Mouse (Mus musculus) embryonic facial prominence, embryonic 13.5 days (tissue): ENCODE results near the gene Dock6. TPM values are rescaled to one million over a fixed set of nuclear protein-coding genes. Genes with fewer than 3 reads are reported as not detected.
"Not testable (repeated sequence)": the region's sequence is repeated elsewhere in the genome, so short reads cannot be mapped to it uniquely, and the experiment has no call there.

Source experiments
- ATAC-seq: fragments of 200-750 bp; cut with Nextera tagmentation; 2 replicates; pipeline ENCODE4 v1.8.0; 2017; ENCODE audit warnings: low read depth; ENCODE audit not compliant: insufficient number of reproducible peaks, insufficient read depth, low FRiP score, low TSS enrichment
- H3K27ac ChIP-seq: fragments of 300-500 bp; sonication (generic); 2 replicates; pipeline ENCODE4 v1.5.1; 2015; ENCODE audit warnings: moderate library complexity, mild to moderate bottlenecking, inconsistent platforms
- H3K27me3 ChIP-seq: fragments of 300-500 bp; sonication (generic); 2 replicates; pipeline ENCODE4 v1.6.1; 2015; ENCODE audit warnings: mild to moderate bottlenecking, inconsistent platforms
- H3K36me3 ChIP-seq: fragments of 300-500 bp; sonication (generic); 2 replicates; pipeline ENCODE4 v1.6.1; 2015; ENCODE audit warnings: mild to moderate bottlenecking, inconsistent platforms
- H3K4me1 ChIP-seq: fragments of 300-500 bp; sonication (generic); 2 replicates; pipeline ENCODE4 v1.6.1; 2015; ENCODE audit warnings: inconsistent platforms
- H3K4me2 ChIP-seq: fragments of 300-500 bp; sonication (generic); 2 replicates; pipeline ENCODE4 v1.6.1; 2015; ENCODE audit warnings: moderate library complexity, mild to moderate bottlenecking, inconsistent platforms
- H3K4me3 ChIP-seq: fragments of 300-500 bp; sonication (generic); 2 replicates; pipeline ENCODE4 v1.5.1; 2015; ENCODE audit warnings: mild to moderate bottlenecking, inconsistent platforms
- H3K9ac ChIP-seq: fragments of 300-500 bp; sonication (generic); 2 replicates; pipeline ENCODE4 v1.6.1; 2015; ENCODE audit warnings: mild to moderate bottlenecking, inconsistent platforms
- H3K9me3 ChIP-seq: fragments of 300-500 bp; sonication (generic); 2 replicates; pipeline ENCODE4 v1.6.1; 2016; ENCODE audit warnings: inconsistent platforms
- WGBS: fragments of 180-500 bp; shearing (Covaris S2); methylation state at CpG from one replicate; pipeline ENCODE4 v1.1.7; 2015; ENCODE audit warnings: mixed read lengths; 5-methylcytosine and 5-hydroxymethylcytosine counted together
- polyA plus RNA-seq: library from polyadenylated mRNA; unstranded; fragments of >200 nt; fragmentation: Nextera tagmentation; extraction: Ambion mirVana; gene quantifications from 2 replicates; pipeline ENCODE4 v1.2.1, GENCODE M21; 2015

Dock6 gene
- polyA plus RNA-seq, 1 experiment from 2014 or later, result 29.2 TPM

DNA sequence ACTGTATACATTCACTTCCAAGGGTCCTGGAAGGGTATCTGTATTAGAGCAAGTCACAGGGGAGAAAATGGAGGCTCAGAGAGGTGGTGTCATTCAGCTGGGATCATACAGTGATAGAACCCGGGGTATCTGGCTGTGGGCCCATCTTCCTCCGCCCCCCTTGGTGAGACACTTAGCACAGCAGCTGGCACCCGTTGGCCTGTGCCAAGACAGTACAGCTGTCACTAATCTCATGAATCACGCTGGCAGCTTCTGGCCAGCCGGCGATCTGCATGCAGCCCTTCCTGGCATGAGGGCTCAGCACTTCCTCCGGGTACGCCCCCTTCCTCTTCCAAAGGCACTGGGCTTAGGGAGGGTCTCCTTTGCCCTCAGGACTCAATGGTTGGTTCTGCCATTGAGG is 59.8 kb downstream of the Dock6 start:
- Histone ChIP-seq H3K9ac (peak overlapping the region; percentile 44; the same call in 1 of the 2 replicates), H3K4me1 (peaks cover 56% of the 10 kb centered on the region), H3K36me3 (peaks cover 82% of the 10 kb centered on the region), H3K4me2 (peak overlapping the region; percentile 36), H3K27me3 (no peaks in the 10 kb centered on the region), H3K27ac (no peak overlapping the region), H3K9me3 (no peaks in the 10 kb centered on the region), H3K4me3 (no peak overlapping the region)
- 56% methylated on average over 8 of the region's 8 CpGs for WGBS
- no peak for ATAC-seq

DNA sequence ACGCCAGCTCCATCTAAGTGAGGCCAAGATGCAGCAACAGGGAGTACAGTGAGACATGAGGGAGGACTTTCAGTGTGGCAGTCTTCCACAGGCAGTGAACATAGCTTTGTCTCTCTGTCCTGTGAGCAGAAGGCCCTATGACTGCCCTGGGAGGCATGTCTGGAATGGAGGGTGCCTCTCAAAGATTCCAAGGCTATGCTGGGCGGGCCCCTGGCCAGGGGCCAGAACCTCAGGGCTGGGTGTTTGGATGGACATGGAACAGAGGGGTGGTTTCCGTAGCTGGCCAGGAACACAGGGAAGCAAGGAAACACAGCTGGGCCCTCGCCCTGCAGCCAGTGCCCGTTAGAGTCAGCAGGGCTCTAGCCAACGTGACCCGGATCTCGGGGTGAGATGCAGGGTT is 60.6 kb downstream of the Dock6 start:
- Histone ChIP-seq H3K9me3 (no peaks in the 10 kb centered on the region), H3K4me1 (peaks cover 55% of the 10 kb centered on the region), H3K36me3 (peaks cover 87% of the 10 kb centered on the region), H3K4me3 (no peak overlapping the region), H3K9ac (no peak overlapping the region), H3K27me3 (no peaks in the 10 kb centered on the region), H3K4me2 (0 out of 2 replicates have a peak overlapping the region, but pooled peaks have one; percentile 7), H3K27ac (no peak overlapping the region)
- no peak for ATAC-seq
- WGBS, result 85% methylated on average over 8 of the region's 8 CpGs

DNA sequence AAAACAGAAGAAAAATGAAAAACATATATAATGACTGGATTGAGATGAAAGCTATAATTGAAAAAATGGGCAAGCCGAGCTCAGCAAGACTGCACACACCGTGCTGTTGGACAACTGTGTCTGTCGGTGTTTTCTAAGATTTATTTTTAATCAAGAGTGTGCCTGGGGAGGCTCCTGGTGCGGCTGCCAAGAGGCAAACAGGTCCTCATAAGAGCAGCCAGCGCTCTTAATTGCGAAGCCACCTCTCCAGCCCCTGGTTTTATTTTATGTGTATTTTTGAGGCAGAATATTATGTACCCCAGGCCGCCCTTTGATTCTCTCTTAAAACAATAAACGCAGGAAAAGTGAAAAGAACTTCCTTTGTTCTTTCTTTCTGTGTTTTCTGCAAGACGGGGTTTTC is 64.2 kb downstream of the Dock6 start:
- H3K9me3 ChIP-seq, result no peaks in the 10 kb centered on the region
- H3K4me3 ChIP-seq, result no peak overlapping the region
- H3K27ac ChIP-seq, result peak overlapping the region; percentile 19
- peaks cover 90% of the 10 kb centered on the region for H3K36me3 ChIP-seq
- no peak overlapping the region for H3K4me2 ChIP-seq
- H3K4me1 ChIP-seq, result peaks cover 37% of the 10 kb centered on the region
- WGBS, result 70% methylated on average over 9 of the region's 9 CpGs
- ATAC-seq, result no peak
- no peak overlapping the region for H3K9ac ChIP-seq
- no peaks in the 10 kb centered on the region for H3K27me3 ChIP-seq

GRCm38 (mm10) chr9:21787654-21788053 is 64.8 kb downstream of the Dock6 start:
- H3K9me3 ChIP-seq, result no peaks in the 10 kb centered on the region
- peak overlapping the region; percentile 19 for H3K27ac ChIP-seq
- peaks cover 31% of the 10 kb centered on the region for H3K4me1 ChIP-seq
- no peaks in the 10 kb centered on the region for H3K27me3 ChIP-seq
- 73% methylated on average over 5 of the region's 5 CpGs for WGBS
- no peak for ATAC-seq
- no peak overlapping the region for H3K4me2 ChIP-seq
- peaks cover 87% of the 10 kb centered on the region for H3K36me3 ChIP-seq
- no peak overlapping the region for H3K9ac ChIP-seq
- no peak overlapping the region for H3K4me3 ChIP-seq

DNA sequence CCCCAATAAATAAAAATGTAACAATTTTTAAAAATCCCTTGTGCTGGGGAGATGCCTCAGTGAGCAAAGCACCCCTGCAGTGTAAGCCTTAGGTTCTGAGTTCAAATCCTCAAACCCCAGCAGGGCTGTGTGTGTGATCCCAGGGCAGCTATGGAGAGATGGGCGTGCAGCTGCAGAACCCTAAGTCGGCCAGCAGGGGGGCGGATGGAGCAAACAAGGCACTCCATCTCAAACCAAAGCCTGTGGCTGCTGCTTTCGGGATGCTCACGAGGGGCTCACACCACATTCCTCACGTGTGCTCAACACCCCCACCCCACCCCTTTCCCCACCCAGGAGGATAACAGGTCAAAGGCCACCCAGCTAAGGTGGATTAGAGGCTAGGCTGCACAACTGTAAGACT is 65.5 kb downstream of the Dock6 start:
- peaks cover 87% of the 10 kb centered on the region for H3K36me3 ChIP-seq
- H3K4me2 ChIP-seq, result no peak overlapping the region
- no peaks in the 10 kb centered on the region for H3K27me3 ChIP-seq
- H3K27ac ChIP-seq, result no peak overlapping the region
- peaks cover 24% of the 10 kb centered on the region for H3K4me1 ChIP-seq
- no peaks in the 10 kb centered on the region for H3K9me3 ChIP-seq
- no peak for ATAC-seq
- no peak overlapping the region for H3K4me3 ChIP-seq
- WGBS, result 10% methylated on average over 6 of the region's 6 CpGs
- H3K9ac ChIP-seq, result peak overlapping the region; percentile 4; the same call in 1 of the 2 replicates

DNA sequence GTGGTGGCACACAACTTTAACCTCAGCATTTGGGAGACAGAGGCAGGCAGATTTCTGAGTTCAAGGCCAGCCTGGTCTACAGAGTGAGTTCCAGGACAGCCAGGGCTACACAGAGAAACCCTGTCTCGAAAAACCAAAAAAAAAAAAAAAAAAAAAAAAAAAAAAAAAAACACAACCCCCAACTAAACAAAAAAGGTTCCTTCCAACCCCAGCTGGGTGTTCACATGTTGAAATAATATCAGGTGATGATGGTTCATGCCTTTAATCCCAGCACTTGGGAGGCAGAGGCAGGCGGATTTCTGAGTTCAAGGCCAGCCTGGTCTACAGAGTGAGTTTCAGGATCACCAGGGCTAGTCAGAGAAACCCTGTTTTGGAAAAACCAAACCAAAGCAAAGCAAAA is 66.1 kb downstream of the Dock6 start:
- H3K27me3 ChIP-seq, result not testable (repeated sequence)
- 70% methylated on average over 2 of the region's 2 CpGs for WGBS

GRCm38 (mm10) chr9:21784517-21785307 is 67.7 kb downstream of the Dock6 start:
- ATAC-seq, result no peak
- H3K27ac ChIP-seq, result no peak overlapping the region

More for the DNA sequence above, 66.1 kb downstream of the Dock6 start:
- H3K4me2 ChIP-seq, ATAC-seq, H3K9ac ChIP-seq, H3K27ac ChIP-seq, H3K4me3 ChIP-seq, H3K9me3 ChIP-seq: not testable (repeated sequence)
- peaks cover 18% of the 10 kb centered on the region for H3K4me1 ChIP-seq
- H3K36me3 ChIP-seq, result peaks cover 87% of the 10 kb centered on the region

DNA sequence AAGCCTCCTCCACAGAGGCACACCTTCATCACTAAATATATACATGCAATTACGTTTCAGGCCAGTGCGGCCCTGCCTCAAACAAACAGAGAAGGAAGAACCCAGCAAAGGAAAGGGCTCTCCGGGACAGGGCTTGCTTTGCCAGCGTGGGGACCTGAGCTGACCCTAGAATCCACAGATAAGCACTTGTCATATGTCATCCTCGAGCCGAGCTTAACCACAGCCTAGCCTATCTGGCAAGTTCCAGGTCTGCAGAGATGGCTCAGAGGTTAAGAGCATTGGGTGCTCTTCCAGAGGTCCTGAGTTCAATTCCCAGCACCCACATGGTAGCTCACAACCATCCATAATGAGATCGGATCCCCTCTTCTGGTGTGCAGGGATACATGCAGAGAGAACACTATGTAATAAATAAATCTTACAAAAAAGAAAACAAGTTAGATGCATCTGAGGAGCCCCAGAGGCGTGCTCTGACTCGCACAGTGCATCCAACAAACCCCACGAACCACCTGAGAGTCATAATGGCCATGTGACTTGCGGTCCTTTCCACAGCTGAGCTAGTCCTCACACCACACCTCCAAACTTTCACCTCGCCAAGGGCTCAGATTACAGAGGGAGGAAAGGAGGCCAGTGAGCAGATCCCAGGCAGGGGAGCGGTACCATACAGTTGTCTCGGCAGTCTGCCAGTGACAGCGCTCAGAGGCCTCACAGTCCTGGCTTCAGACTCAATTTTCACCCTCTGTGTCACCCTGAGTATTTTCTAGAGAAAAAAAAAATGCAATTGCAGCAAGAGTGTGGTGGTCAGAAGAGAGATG is 70.6 kb downstream of the Dock6 start:
- H3K27ac ChIP-seq, result no peak overlapping the region
- peaks cover 86% of the 10 kb centered on the region for H3K36me3 ChIP-seq
- no peak overlapping the region for H3K4me3 ChIP-seq
- no peak for ATAC-seq
- H3K4me2 ChIP-seq, result no peak overlapping the region
- 78% methylated on average over 15 of the region's 15 CpGs for WGBS
- H3K27me3 ChIP-seq, result no peaks in the 10 kb centered on the region
- H3K9ac ChIP-seq, result no peak overlapping the region
- H3K4me1 ChIP-seq, result no peaks in the 10 kb centered on the region
- H3K9me3 ChIP-seq, result no peaks in the 10 kb centered on the region

More at GRCm38 (mm10) chr9:21784517-21785307, 67.7 kb downstream of the Dock6 start:
- peaks cover 87% of the 10 kb centered on the region for H3K36me3 ChIP-seq
- no peak overlapping the region for H3K9ac ChIP-seq
- WGBS, result 92% methylated on average over 7 of the region's 7 CpGs
- H3K4me2 ChIP-seq, result no peak overlapping the region
- no peaks in the 10 kb centered on the region for H3K9me3 ChIP-seq
- H3K4me3 ChIP-seq, result no peak overlapping the region
- H3K27me3 ChIP-seq, result no peaks in the 10 kb centered on the region
- H3K4me1 ChIP-seq, result peaks cover 10% of the 10 kb centered on the region

- Histone ChIP-seq H3K4me1 (no peaks in the 10 kb centered on the region), H3K27ac (no peak overlapping the region), H3K4me2 (no peak overlapping the region), H3K27me3 (no peaks in the 10 kb centered on the region), H3K9me3 (no peaks in the 10 kb centered on the region), H3K36me3 (peaks cover 90% of the 10 kb centered on the region), H3K9ac (no peak overlapping the region), H3K4me3 (no peak overlapping the region)
- WGBS, result 88% methylated on average over 3 of the region's 3 CpGs
- no peak for ATAC-seq
Observed at GRCm38 (mm10) chr9:21777726-21778125, 74.7 kb downstream of the Dock6 start.

DNA sequence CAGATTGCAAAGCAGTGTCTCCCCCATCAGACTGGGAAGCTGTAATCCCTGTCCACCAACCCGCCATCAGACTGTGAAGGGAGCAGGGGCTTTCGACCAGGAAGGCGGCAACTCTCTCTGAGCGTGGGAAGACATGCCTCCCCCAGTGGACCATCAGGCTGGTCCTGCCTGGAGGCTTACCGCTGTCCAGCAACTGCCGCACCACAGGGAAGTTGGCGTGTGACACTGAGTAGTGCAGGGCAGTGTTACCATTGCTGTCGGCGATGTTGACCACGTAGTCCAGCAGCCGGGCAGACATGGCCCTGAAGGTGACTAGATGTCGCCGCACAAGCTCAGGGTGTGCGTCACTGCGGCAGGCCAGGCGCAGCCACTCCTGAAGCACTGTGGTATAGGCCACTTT is 78.1 kb downstream of the Dock6 start:
- ATAC-seq, result no peak
- H3K36me3 ChIP-seq, result peaks cover 85% of the 10 kb centered on the region
- H3K27me3 ChIP-seq, result no peaks in the 10 kb centered on the region
- no peaks in the 10 kb centered on the region for H3K9me3 ChIP-seq
- H3K27ac ChIP-seq, result no peak overlapping the region
- H3K4me2 ChIP-seq, result no peak overlapping the region
- no peak overlapping the region for H3K4me3 ChIP-seq
- WGBS, result 89% methylated on average over 16 of the region's 16 CpGs
- peaks cover 6% of the 10 kb centered on the region for H3K4me1 ChIP-seq
- H3K9ac ChIP-seq, result no peak overlapping the region

- not testable (repeated sequence) for H3K9me3 ChIP-seq, ATAC-seq, H3K4me2 ChIP-seq, H3K27me3 ChIP-seq, H3K27ac ChIP-seq, H3K9ac ChIP-seq, H3K4me3 ChIP-seq
- Histone ChIP-seq H3K36me3 (peaks cover 85% of the 10 kb centered on the region), H3K4me1 (peaks cover 16% of the 10 kb centered on the region)
- 78% methylated on average over 5 of the region's 5 CpGs for WGBS
Observed at GRCm38 (mm10) chr9:21773396-21773795, 79.0 kb downstream of the Dock6 start.
